Mouse (Mus musculus): ENCODE results near the gene Sufu.
A peak's percentile ranks its signal among the peaks of the same experiment; 100 is the strongest.

- TF ChIP-seq CTCF (IDR thresholded peaks at IDR 0.05), result no peak
- TF ChIP-seq EP300 (IDR thresholded peaks at IDR 0.05), result peak; percentile 40
These were observed 80.7 kb downstream of the Sufu start for GRCm38 (mm10) chr19:46477432-46477845.
